Mouse (Mus musculus): Measurements from ENCODE around the gene Slc9a9. TPM values are rescaled to one million over a fixed set of nuclear protein-coding genes. Genes with fewer than 3 reads are reported as not detected.

Gene Slc9a9
- polyA plus RNA-seq, 1 experiment: not detected

- no peak for TF ChIP-seq CTCF (IDR thresholded peaks at IDR 0.05; ENCODE audit: insufficient read depth, low read depth, low read length)
- TF ChIP-seq POLR2A (IDR thresholded peaks at IDR 0.05; ENCODE audit: insufficient read depth, low read depth, low read length): no peak
- Histone ChIP-seq H3K4me3 (ENCODE audit: insufficient read depth, low read depth, low read length) (no peak overlapping the region), H3K4me1 (ENCODE audit: control insufficient read depth, insufficient read depth, low read length) (peaks cover 8% of the 10 kb centered on the region; the same call in 1 of the 2 replicates), H3K27ac (ENCODE audit: insufficient read depth, low read depth, low read length) (no peak overlapping the region)
- WGBS: 79% methylated on average over 8 of the region's 8 CpGs
Measured at GRCm38 (mm10) chr9:95188362-95189217, 518.9 kb downstream of the Slc9a9 start.

GRCm38 (mm10) chr9:95189218-95189605 lies 519.5 kb downstream of the Slc9a9 start:
- Histone ChIP-seq H3K4me1 (ENCODE audit: control insufficient read depth, insufficient read depth, low read length) (peaks cover 8% of the 10 kb centered on the region; the same call in 1 of the 2 replicates), H3K4me3 (ENCODE audit: insufficient read depth, low read depth, low read length) (no peak overlapping the region), H3K27ac (ENCODE audit: insufficient read depth, low read depth, low read length) (no peak overlapping the region)
- no peak for TF ChIP-seq CTCF (IDR thresholded peaks at IDR 0.05; ENCODE audit: insufficient read depth, low read depth, low read length)
- no peak for TF ChIP-seq POLR2A (IDR thresholded peaks at IDR 0.05; ENCODE audit: insufficient read depth, low read depth, low read length)
- 94% methylated on average over 4 of the region's 4 CpGs for WGBS

DNA sequence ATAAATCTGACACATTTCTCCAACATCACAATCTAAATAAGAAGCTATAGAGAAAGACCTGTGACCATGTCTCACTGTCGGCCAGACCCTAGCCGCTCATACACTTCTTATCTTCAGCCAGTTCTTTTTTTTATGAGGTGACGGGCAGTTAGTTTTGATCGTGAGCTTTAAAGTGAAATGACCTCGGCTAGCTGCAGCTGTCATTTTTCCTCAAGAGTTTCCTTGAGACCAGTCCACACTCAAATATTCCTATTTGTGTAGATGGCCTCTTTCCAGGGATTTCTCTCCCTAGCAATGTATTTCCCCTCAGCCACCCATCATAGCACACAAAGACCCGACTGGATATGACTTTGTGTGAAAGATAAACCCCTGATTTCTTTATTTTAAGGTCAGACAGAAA lies 521.7 kb downstream of the Slc9a9 start:
- Histone ChIP-seq H3K27ac (ENCODE audit: insufficient read depth, low read depth, low read length) (no peak overlapping the region), H3K4me3 (ENCODE audit: insufficient read depth, low read depth, low read length) (no peak overlapping the region), H3K4me1 (ENCODE audit: control insufficient read depth, insufficient read depth, low read length) (peaks cover 7% of the 10 kb centered on the region; the same call in 1 of the 2 replicates)
- TF ChIP-seq POLR2A (IDR thresholded peaks at IDR 0.05; ENCODE audit: insufficient read depth, low read depth, low read length) (no peak), CTCF (IDR thresholded peaks at IDR 0.05; ENCODE audit: insufficient read depth, low read depth, low read length) (no peak)
- 89% methylated on average over 6 of the region's 6 CpGs for WGBS

DNA sequence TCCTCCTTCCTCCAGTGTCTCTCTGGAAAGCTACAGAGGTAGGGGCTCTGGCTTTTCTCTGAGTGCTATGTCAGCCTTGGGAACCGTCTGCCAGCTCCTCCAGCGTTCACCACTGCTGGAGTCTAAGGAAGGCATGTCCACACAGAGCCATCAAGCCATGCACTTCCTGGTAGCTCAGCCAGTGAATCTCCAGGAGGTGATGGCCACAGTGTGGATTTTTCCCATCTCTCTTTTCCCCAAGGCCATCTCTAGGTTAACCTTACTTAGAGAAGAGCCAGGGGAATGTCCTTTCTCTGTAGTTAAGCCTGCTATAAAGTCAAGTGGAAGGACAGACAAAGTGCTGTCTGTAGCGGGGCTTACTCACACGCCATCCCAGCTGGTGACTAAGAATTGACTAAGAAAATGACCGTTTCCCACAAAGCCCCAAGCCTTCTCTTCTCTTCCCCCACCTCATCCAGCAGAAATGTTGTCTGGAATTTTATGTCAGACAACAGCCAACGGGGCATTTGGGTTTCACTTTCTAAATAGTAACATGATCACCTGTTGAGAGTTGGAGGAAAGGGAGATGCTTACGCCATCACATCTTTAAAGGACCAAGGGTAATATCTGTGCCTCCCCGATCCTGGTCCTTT lies 523.3 kb downstream of the Slc9a9 start:
- Histone ChIP-seq H3K4me1 (ENCODE audit: control insufficient read depth, insufficient read depth, low read length) (peaks cover under 1% of the 10 kb centered on the region; the same call in 1 of the 2 replicates), H3K4me3 (ENCODE audit: insufficient read depth, low read depth, low read length) (no peak overlapping the region), H3K27ac (ENCODE audit: insufficient read depth, low read depth, low read length) (no peak overlapping the region)
- TF ChIP-seq POLR2A (IDR thresholded peaks at IDR 0.05; ENCODE audit: insufficient read depth, low read depth, low read length): no peak
- no peak for TF ChIP-seq CTCF (IDR thresholded peaks at IDR 0.05; ENCODE audit: insufficient read depth, low read depth, low read length)
- 85% methylated on average over 8 of the region's 8 CpGs for WGBS

DNA sequence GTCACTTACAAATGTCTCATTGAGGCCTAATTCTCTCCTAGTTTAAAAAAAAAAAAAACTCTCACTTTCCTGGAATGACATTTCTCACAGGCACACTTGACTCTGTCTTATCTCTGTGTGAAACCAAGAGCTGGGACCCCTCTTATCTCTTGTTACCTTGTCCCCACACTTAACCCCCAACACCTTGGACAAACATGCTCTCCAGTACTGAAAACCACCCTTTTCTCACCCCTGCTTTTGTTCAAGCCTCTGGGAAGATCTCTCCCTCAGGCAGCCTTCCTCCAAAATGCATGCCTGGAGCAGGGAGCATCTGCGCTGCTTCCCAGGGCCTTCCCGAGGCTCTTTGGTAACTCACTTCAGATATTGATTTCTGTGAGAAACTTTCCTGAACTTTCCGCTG lies 524.0 kb downstream of the Slc9a9 start:
- no peaks in the 10 kb centered on the region; the same call in 1 of the 2 replicates for H3K4me1 ChIP-seq (ENCODE audit: control insufficient read depth, insufficient read depth, low read length)
- no peak for TF ChIP-seq POLR2A (IDR thresholded peaks at IDR 0.05; ENCODE audit: insufficient read depth, low read depth, low read length)
- no peak for TF ChIP-seq CTCF (IDR thresholded peaks at IDR 0.05; ENCODE audit: insufficient read depth, low read depth, low read length)
- H3K4me3 ChIP-seq (ENCODE audit: insufficient read depth, low read depth, low read length): no peak overlapping the region
- H3K27ac ChIP-seq (ENCODE audit: insufficient read depth, low read depth, low read length): no peak overlapping the region
- 93% methylated on average over 3 of the region's 3 CpGs for WGBS

DNA sequence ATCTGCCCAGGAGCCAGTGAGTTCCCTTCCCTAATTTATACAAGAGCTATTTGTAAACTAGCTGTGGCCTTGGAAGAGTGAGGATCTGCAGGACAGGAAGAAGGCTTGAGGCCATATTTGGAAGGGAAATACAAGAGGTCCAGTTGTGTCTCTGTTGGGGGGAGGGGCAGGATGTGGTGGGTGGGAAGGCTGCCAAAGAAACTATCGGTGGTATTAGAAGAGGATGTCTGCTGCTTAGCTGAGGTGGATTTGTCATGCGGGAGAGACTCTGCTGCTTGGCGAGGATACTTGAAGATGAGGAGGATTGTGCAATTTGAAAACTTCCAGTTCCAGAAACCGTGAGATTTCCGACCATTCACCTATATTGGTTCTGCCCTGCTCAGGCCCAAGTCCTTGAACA lies 524.4 kb downstream of the Slc9a9 start:
- H3K4me3 ChIP-seq (ENCODE audit: insufficient read depth, low read depth, low read length): no peak overlapping the region
- H3K4me1 ChIP-seq (ENCODE audit: control insufficient read depth, insufficient read depth, low read length): no peaks in the 10 kb centered on the region; the same call in 1 of the 2 replicates
- no peak overlapping the region for H3K27ac ChIP-seq (ENCODE audit: insufficient read depth, low read depth, low read length)
- no peak for TF ChIP-seq CTCF (IDR thresholded peaks at IDR 0.05; ENCODE audit: insufficient read depth, low read depth, low read length)
- TF ChIP-seq POLR2A (IDR thresholded peaks at IDR 0.05; ENCODE audit: insufficient read depth, low read depth, low read length): no peak
- 72% methylated on average over 5 of the region's 5 CpGs for WGBS

DNA sequence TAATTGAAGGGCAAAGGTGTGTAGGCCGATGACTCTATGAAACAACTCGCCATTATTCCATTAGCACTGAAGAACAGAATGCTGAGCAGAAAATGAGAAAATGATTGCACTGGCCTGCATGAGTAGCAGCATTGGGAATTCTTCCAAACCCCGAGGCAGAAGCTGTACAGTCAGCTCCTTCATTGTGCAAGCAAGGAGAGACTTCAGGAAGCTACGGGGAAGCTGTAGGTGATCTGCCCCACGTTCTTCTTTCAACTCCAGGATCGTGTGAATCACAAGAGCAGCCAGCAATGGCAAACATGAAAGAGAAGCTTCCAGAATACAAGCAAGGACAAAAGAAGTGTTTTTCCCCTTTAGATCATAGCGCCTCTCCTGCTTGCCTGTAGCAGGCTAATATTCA lies 538.0 kb downstream of the Slc9a9 start:
- no peak for TF ChIP-seq POLR2A (IDR thresholded peaks at IDR 0.05; ENCODE audit: insufficient read depth, low read depth, low read length)
- TF ChIP-seq CTCF (IDR thresholded peaks at IDR 0.05; ENCODE audit: insufficient read depth, low read depth, low read length): no peak
- H3K4me1 ChIP-seq (ENCODE audit: control insufficient read depth, insufficient read depth, low read length): peaks cover 2% of the 10 kb centered on the region; the same call in 1 of the 2 replicates
- no peak overlapping the region for H3K4me3 ChIP-seq (ENCODE audit: insufficient read depth, low read depth, low read length)
- WGBS: 61% methylated on average over 7 of the region's 7 CpGs
- no peak overlapping the region for H3K27ac ChIP-seq (ENCODE audit: insufficient read depth, low read depth, low read length)

DNA sequence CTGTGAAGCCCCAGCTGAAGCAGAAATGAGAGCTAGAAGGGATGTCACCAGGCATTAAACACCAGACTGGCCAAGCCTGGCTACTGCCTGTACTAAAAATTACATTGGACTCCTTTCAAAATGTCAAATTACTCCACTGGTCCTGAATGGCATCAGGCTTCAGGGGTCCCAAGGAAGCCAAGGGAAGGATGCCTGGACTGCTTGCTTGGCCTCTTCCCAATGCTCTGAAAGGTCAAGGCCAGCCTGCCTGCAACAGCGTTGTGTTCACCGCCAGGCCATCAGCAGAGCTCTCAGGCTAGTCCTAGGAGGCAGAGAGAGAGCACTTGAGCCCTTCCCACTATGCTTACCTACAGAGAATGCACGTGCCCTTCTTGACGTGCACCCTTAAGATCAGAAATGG lies 539.0 kb downstream of the Slc9a9 start:
- no peak for TF ChIP-seq POLR2A (IDR thresholded peaks at IDR 0.05; ENCODE audit: insufficient read depth, low read depth, low read length)
- no peak for TF ChIP-seq CTCF (IDR thresholded peaks at IDR 0.05; ENCODE audit: insufficient read depth, low read depth, low read length)
- H3K4me1 ChIP-seq (ENCODE audit: control insufficient read depth, insufficient read depth, low read length): peaks cover 2% of the 10 kb centered on the region; the same call in 1 of the 2 replicates
- no peak overlapping the region for H3K4me3 ChIP-seq (ENCODE audit: insufficient read depth, low read depth, low read length)
- WGBS: 83% methylated on average over 4 of the region's 4 CpGs
- no peak overlapping the region for H3K27ac ChIP-seq (ENCODE audit: insufficient read depth, low read depth, low read length)

DNA sequence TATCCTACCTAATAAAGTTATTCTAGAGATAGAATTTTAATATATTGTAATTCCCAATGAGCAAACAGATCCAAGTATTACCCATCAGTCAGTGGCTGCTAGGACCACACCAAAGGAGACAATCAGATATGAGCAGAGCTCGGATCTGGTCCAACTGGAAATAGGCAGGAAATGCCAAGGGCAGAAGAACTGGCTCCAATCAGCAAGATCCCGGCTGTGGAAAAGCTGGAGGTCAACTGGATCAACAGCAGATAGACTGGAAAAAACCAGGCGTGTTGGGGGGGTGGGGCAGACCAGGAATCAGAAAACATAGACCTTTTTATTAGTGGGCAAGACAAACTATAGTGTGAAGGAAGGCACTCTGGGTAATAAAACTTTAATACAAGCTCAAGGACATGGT lies 550.3 kb downstream of the Slc9a9 start:
- no peak overlapping the region for H3K4me3 ChIP-seq (ENCODE audit: insufficient read depth, low read depth, low read length)
- 83% methylated on average over 3 of the region's 3 CpGs for WGBS
- TF ChIP-seq CTCF (IDR thresholded peaks at IDR 0.05; ENCODE audit: insufficient read depth, low read depth, low read length): no peak
- H3K27ac ChIP-seq (ENCODE audit: insufficient read depth, low read depth, low read length): no peak overlapping the region
- H3K4me1 ChIP-seq (ENCODE audit: control insufficient read depth, insufficient read depth, low read length): no peaks in the 10 kb centered on the region

All from olfactory bulb, adult 2 months (tissue).